Mouse (Mus musculus): ENCODE measurements at regions not wholly inside any gene's neighbourhood (a gene's known extent, or its start where the extent isn't known, plus 50 kb on each side); places are given as distances from the start of the nearest gene placed in this dataset.

- no peak for DNase-seq
Observed at GRCm38 (mm10) chr11:31784332-31784901, 87.6 kb upstream of the Cpeb4 start.

- no peak for DNase-seq
Observed at GRCm38 (mm10) chr11:31785160-31785559, 86.9 kb upstream of the Cpeb4 start.

GRCm38 (mm10) chr11:31787376-31787775 is 84.6 kb upstream of the Cpeb4 start:
- no peak for DNase-seq

- DNase-seq, result no peak
Observed at GRCm38 (mm10) chr11:31787917-31788703, 83.9 kb upstream of the Cpeb4 start.

- no peak for DNase-seq
Observed at GRCm38 (mm10) chr11:31789967-31790366, 82.0 kb upstream of the Cpeb4 start.

- DNase-seq, result no peak
Observed at GRCm38 (mm10) chr11:31791264-31791663, 80.7 kb upstream of the Cpeb4 start.

GRCm38 (mm10) chr11:31795084-31795483 is 76.9 kb upstream of the Cpeb4 start:
- no peak for DNase-seq

GRCm38 (mm10) chr11:31796245-31796644 is 75.8 kb upstream of the Cpeb4 start:
- peak; percentile 75 to 89 for DNase-seq

GRCm38 (mm10) chr11:31801575-31801974 is 70.4 kb upstream of the Cpeb4 start:
- DNase-seq, result no peak

- peak in 1 of 2 experiments; percentile 55 for DNase-seq
Observed at GRCm38 (mm10) chr11:31803319-31803891, 68.6 kb upstream of the Cpeb4 start.

- no peak for DNase-seq
Observed at GRCm38 (mm10) chr11:31804518-31804917, 67.5 kb upstream of the Cpeb4 start.

GRCm38 (mm10) chr11:31807461-31808215 is 64.4 kb upstream of the Cpeb4 start:
- peak; percentile 50 to 63 for DNase-seq

- no peak for DNase-seq
Observed at GRCm38 (mm10) chr11:31808216-31808838, 63.7 kb upstream of the Cpeb4 start.

GRCm38 (mm10) chr11:31810011-31810786 is 61.8 kb upstream of the Cpeb4 start:
- DNase-seq, result no peak

- peak; percentile 58 to 65 for DNase-seq
Observed at GRCm38 (mm10) chr11:31812215-31812614, 59.8 kb upstream of the Cpeb4 start.

- no peak for DNase-seq
Observed at GRCm38 (mm10) chr11:31814616-31815015, 57.4 kb upstream of the Cpeb4 start.

GRCm38 (mm10) chr11:31815855-31816488 is 56.0 kb upstream of the Cpeb4 start:
- DNase-seq, result no peak

- no peak for DNase-seq
Observed at GRCm38 (mm10) chr11:31818032-31818431, 54.0 kb upstream of the Cpeb4 start.

- no peak for DNase-seq
Observed at GRCm38 (mm10) chr11:31819964-31820363, 52.0 kb upstream of the Cpeb4 start.

GRCm38 (mm10) chr11:31821479-31822411 is 50.3 kb upstream of the Cpeb4 start:
- no peak for DNase-seq
